Mouse (Mus musculus) liver, adult 2 months (tissue): ENCODE measurements at regions not wholly inside any gene's neighbourhood (a gene's known extent, or its start where the extent isn't known, plus 50 kb on each side); places are given as distances from the start of the nearest gene placed in this dataset.

Source experiments
- DNase-seq: peaks from one replicate; pipeline ENCODE4 v3.0.0-alpha.2; 2011; ENCODE audit warnings: low read depth, low spot score; ENCODE audit errors: extremely low read depth
- H3K27ac ChIP-seq: fragments of 200-500 bp; replicated peaks from 2 replicates; pipeline ENCODE4 v1.5.1; 2012; ENCODE audit warnings: low read depth, mild to moderate bottlenecking, control low read depth, inconsistent platforms, low read length; ENCODE audit not compliant: insufficient read depth
- H3K27me3 ChIP-seq: fragments of 200-500 bp; 2 replicates; pipeline ENCODE4 v1.6.1; 2012; ENCODE audit warnings: mild to moderate bottlenecking, moderate library complexity, low read length, inconsistent platforms; ENCODE audit not compliant: control insufficient read depth, insufficient read depth
- H3K36me3 ChIP-seq: fragments of 200-500 bp; 2 replicates; pipeline ENCODE4 v1.6.1; 2012; ENCODE audit warnings: low read length, inconsistent platforms; ENCODE audit not compliant: control insufficient read depth, insufficient read depth
- H3K4me1 ChIP-seq: fragments of 200-500 bp; 2 replicates; pipeline ENCODE4 v1.6.1; 2011; ENCODE audit warnings: low read length; ENCODE audit not compliant: control insufficient read depth, insufficient read depth
- H3K4me3 ChIP-seq: fragments of 200-500 bp; 2 replicates; pipeline ENCODE4 v1.5.1; 2011; ENCODE audit warnings: low read depth, mild to moderate bottlenecking, control low read depth, low read length, moderate library complexity; ENCODE audit not compliant: insufficient read depth
- H3K79me2 ChIP-seq: fragments of 200-500 bp; 2 replicates; pipeline ENCODE4 v1.6.1; 2012; ENCODE audit warnings: inconsistent platforms, mild to moderate bottlenecking, low read length, moderate library complexity; ENCODE audit not compliant: control insufficient read depth, insufficient read depth
- H3K9ac ChIP-seq: fragments of 200-500 bp; 2 replicates; pipeline ENCODE4 v1.6.1; 2012; ENCODE audit warnings: low read depth, mild to moderate bottlenecking, control low read depth, inconsistent platforms, low read length
- CTCF ChIP-seq: fragments of 200-500 bp; IDR thresholded peaks from 2 replicates; pipeline ENCODE4 v1.5.1; 2011; ENCODE audit warnings: low read depth, low read length, control low read depth
- POLR2A ChIP-seq: fragments of 200-500 bp; IDR thresholded peaks from 2 replicates; pipeline ENCODE4 v1.6.1; 2011; ENCODE audit warnings: low read length, control low read depth; ENCODE audit not compliant: insufficient read depth; ENCODE audit errors: extremely low read depth
- WGBS: fragments of 180-500 bp; shearing (Covaris S2); methylation state at CpG from one replicate; pipeline ENCODE4 v1.1.7; 2018; 5-methylcytosine and 5-hydroxymethylcytosine counted together

- H3K27me3 ChIP-seq: no peaks in the 10 kb centered on the region
- no peaks in the 10 kb centered on the region; the same call in 1 of the 2 replicates for H3K4me1 ChIP-seq
- TF ChIP-seq POLR2A (no peak), CTCF (no peak)
- no peak for DNase-seq
- 49% methylated on average over 1 of the region's 1 CpGs for WGBS
- H3K79me2 ChIP-seq: no peaks in the 10 kb centered on the region
- H3K9ac ChIP-seq: no peak overlapping the region
- no peak overlapping the region for H3K4me3 ChIP-seq
- H3K36me3 ChIP-seq: no peaks in the 10 kb centered on the region
- H3K27ac ChIP-seq: no peak overlapping the region
These were observed 79.8 kb upstream of the Cpne4 start for GRCm38 (mm10) chr9:104467238-104467637.

GRCm38 (mm10) chr9:104463701-104464100, 83.4 kb upstream of the Cpne4 start:
- no peaks in the 10 kb centered on the region for H3K79me2 ChIP-seq
- no peak overlapping the region for H3K27ac ChIP-seq
- 86% methylated on average over 4 of the region's 4 CpGs for whole genome bisulfite sequencing
- TF ChIP-seq CTCF (no peak), POLR2A (no peak)
- no peak overlapping the region for H3K9ac ChIP-seq
- H3K4me3 ChIP-seq: no peak overlapping the region
- H3K27me3 ChIP-seq: no peaks in the 10 kb centered on the region
- H3K4me1 ChIP-seq: peaks cover 5% of the 10 kb centered on the region
- no peaks in the 10 kb centered on the region for H3K36me3 ChIP-seq
- DNase-seq: no peak

- H3K4me3 ChIP-seq: no peak overlapping the region
- H3K4me1 ChIP-seq: peaks cover 5% of the 10 kb centered on the region
- DNase-seq: peak; percentile 81
- no peaks in the 10 kb centered on the region for H3K36me3 ChIP-seq
- H3K27ac ChIP-seq: no peak overlapping the region
- no peaks in the 10 kb centered on the region for H3K27me3 ChIP-seq
- no peak for TF ChIP-seq CTCF
- no peak for TF ChIP-seq POLR2A
- no peak overlapping the region for H3K9ac ChIP-seq
- H3K79me2 ChIP-seq: no peaks in the 10 kb centered on the region
These were observed 87.0 kb upstream of the Cpne4 start for GRCm38 (mm10) chr9:104460133-104460532.

- DNase-seq: peak; percentile 76
- peak; percentile 42; the same call in 1 of the 2 replicates for TF ChIP-seq CTCF
- no peak for TF ChIP-seq POLR2A
These were observed 89.5 kb upstream of the Cpne4 start for GRCm38 (mm10) chr9:104457635-104458034.

GRCm38 (mm10) chr9:104448577-104449165, 98.4 kb upstream of the Cpne4 start:
- Histone ChIP-seq H3K27me3 (no peaks in the 10 kb centered on the region), H3K36me3 (no peaks in the 10 kb centered on the region), H3K79me2 (no peaks in the 10 kb centered on the region), H3K4me3 (no peak overlapping the region), H3K27ac (no peak overlapping the region), H3K9ac (no peak overlapping the region), H3K4me1 (no peaks in the 10 kb centered on the region)
- 66% methylated on average over 8 of the region's 8 CpGs for WGBS
- DNase-seq: no peak
- TF ChIP-seq POLR2A: no peak
- TF ChIP-seq CTCF: no peak

More at GRCm38 (mm10) chr9:104457635-104458034, 89.5 kb upstream of the Cpne4 start:
- 13% methylated on average over 4 of the region's 4 CpGs for WGBS
- Histone ChIP-seq H3K79me2 (no peaks in the 10 kb centered on the region), H3K4me3 (no peak overlapping the region), H3K27me3 (no peaks in the 10 kb centered on the region), H3K4me1 (peaks cover 5% of the 10 kb centered on the region), H3K36me3 (no peaks in the 10 kb centered on the region), H3K9ac (no peak overlapping the region), H3K27ac (no peak overlapping the region)

- no peak overlapping the region for H3K27ac ChIP-seq
- no peaks in the 10 kb centered on the region for H3K36me3 ChIP-seq
- no peaks in the 10 kb centered on the region for H3K79me2 ChIP-seq
- WGBS: 36% methylated on average over 5 of the region's 5 CpGs
- no peaks in the 10 kb centered on the region for H3K4me1 ChIP-seq
- H3K9ac ChIP-seq: no peak overlapping the region
- peak; percentile 67 for DNase-seq
- H3K27me3 ChIP-seq: no peaks in the 10 kb centered on the region
- no peak overlapping the region for H3K4me3 ChIP-seq
- TF ChIP-seq CTCF (peak; percentile 74), POLR2A (no peak)
These were observed 102.2 kb upstream of the Cpne4 start for GRCm38 (mm10) chr9:104444906-104445305.
